Mouse (Mus musculus): ENCODE results near the gene Rnps1.
"Not testable (repeated sequence)": the region's sequence is repeated elsewhere in the genome, so short reads cannot be mapped to it uniquely, and the experiment has no call there.

Gene Rnps1

GRCm38 (mm10) chr17:24429201-24429983, 15.0 kb downstream of the Rnps1 start:
- DNase-seq: no peak

GRCm38 (mm10) chr17:24437016-24437415, 22.7 kb downstream of the Rnps1 start:
- no peak for DNase-seq

- DNase-seq: no peak
Measured at GRCm38 (mm10) chr17:24440377-24440776, 26.0 kb downstream of the Rnps1 start.

GRCm38 (mm10) chr17:24441148-24441547, 26.8 kb downstream of the Rnps1 start:
- DNase-seq: no peak

- no peak for DNase-seq
Measured at GRCm38 (mm10) chr17:24442107-24442506, 27.7 kb downstream of the Rnps1 start.

- no peak for DNase-seq
Measured at GRCm38 (mm10) chr17:24442632-24443155, 28.3 kb downstream of the Rnps1 start, which contains the start of gene Dnase1l2. Gene Dnase1l2 (minus strand): TSS chr17:24443105.

GRCm38 (mm10) chr17:24443409-24443808, 29.0 kb downstream of the Rnps1 start:
- DNase-seq: no peak

- DNase-seq: no peak
Measured at GRCm38 (mm10) chr17:24446590-24446989, 32.2 kb downstream of the Rnps1 start.

- no peak for DNase-seq
Measured at GRCm38 (mm10) chr17:24449507-24449906, 35.1 kb downstream of the Rnps1 start.

- no peak for DNase-seq
Measured at GRCm38 (mm10) chr17:24451220-24451619, 36.9 kb downstream of the Rnps1 start.

- no peak for DNase-seq
Measured at GRCm38 (mm10) chr17:24453372-24453771, 39.0 kb downstream of the Rnps1 start.

GRCm38 (mm10) chr17:24454218-24454755, 39.9 kb downstream of the Rnps1 start:
- DNase-seq: no peak

GRCm38 (mm10) chr17:24454756-24455522, 40.6 kb downstream of the Rnps1 start:
- DNase-seq: peak; percentile 95

- DNase-seq: not testable (repeated sequence)
Measured at GRCm38 (mm10) chr17:24455523-24456206, 41.3 kb downstream of the Rnps1 start.

GRCm38 (mm10) chr17:24461580-24461979, 47.2 kb downstream of the Rnps1 start:
- DNase-seq: no peak

GRCm38 (mm10) chr17:24462932-24463331, 48.6 kb downstream of the Rnps1 start:
- DNase-seq: no peak

GRCm38 (mm10) chr17:24463374-24464133, 49.2 kb downstream of the Rnps1 start:
- DNase-seq: no peak

- no peak for DNase-seq
Measured at GRCm38 (mm10) chr17:24468636-24469246, 54.4 kb downstream of the Rnps1 start.

GRCm38 (mm10) chr17:24469336-24469909, 55.1 kb downstream of the Rnps1 start:
- no peak for DNase-seq

- DNase-seq: peak; percentile 100
Measured at GRCm38 (mm10) chr17:24469910-24470602, 55.7 kb downstream of the Rnps1 start, which contains the start of the genes E4f1 and Pgp. Gene E4f1 (minus strand): TSS chr17:24470313. Gene Pgp (plus strand): TSS chr17:24470392.
